Mouse (Mus musculus): ENCODE results near the gene Tnnc1. TPM values are rescaled to one million over a fixed set of nuclear protein-coding genes. Genes with fewer than 3 reads are reported as not detected.

The Tnnc1 gene
- total RNA-seq, 2 experiments from 2014 or later = 5,748 to 6,764 TPM

- DNase-seq = no peak
These were observed 5.8 kb downstream of the Tnnc1 start for GRCm38 (mm10) chr14:31213868-31214267.

- no peak for DNase-seq
These were observed 6.6 kb downstream of the Tnnc1 start for GRCm38 (mm10) chr14:31214684-31215083.

GRCm38 (mm10) chr14:31215157-31216002 lies 7.3 kb downstream of the Tnnc1 start:
- DNase-seq = peak; percentile 70 to 84

- no peak for DNase-seq
These were observed 8.7 kb downstream of the Tnnc1 start, which contains the start of gene Nisch for GRCm38 (mm10) chr14:31216846-31217245. Gene Nisch (minus strand): TSS chr14:31216946.

GRCm38 (mm10) chr14:31217666-31218065 lies 9.6 kb downstream of the Tnnc1 start, which contains the start of gene Sema3g:
Gene Sema3g (plus strand): TSS chr14:31217860.
- DNase-seq = peak; percentile 61 to 70

- DNase-seq = peak in 1 of 2 experiments; percentile 59
These were observed 18.9 kb downstream of the Tnnc1 start for GRCm38 (mm10) chr14:31226978-31227377.

- DNase-seq = no peak
These were observed 20.1 kb downstream of the Tnnc1 start for GRCm38 (mm10) chr14:31228234-31228633.

- DNase-seq = no peak
These were observed 22.3 kb downstream of the Tnnc1 start for GRCm38 (mm10) chr14:31230442-31230841.

- peak; percentile 45 to 55 for DNase-seq
These were observed 24.4 kb downstream of the Tnnc1 start for GRCm38 (mm10) chr14:31232404-31233069.

GRCm38 (mm10) chr14:31233070-31233995 lies 25.2 kb downstream of the Tnnc1 start:
- peak; percentile 47 to 79 for DNase-seq

GRCm38 (mm10) chr14:31233996-31234591 lies 26.0 kb downstream of the Tnnc1 start:
- DNase-seq = peak; percentile 85 to 94

GRCm38 (mm10) chr14:31237101-31237882 lies 29.2 kb downstream of the Tnnc1 start:
- DNase-seq = peak; percentile 75 to 87

- DNase-seq = no peak
These were observed 32.4 kb downstream of the Tnnc1 start for GRCm38 (mm10) chr14:31240528-31240927.

GRCm38 (mm10) chr14:31244777-31245176 lies 36.7 kb downstream of the Tnnc1 start:
- DNase-seq = no peak

GRCm38 (mm10) chr14:31245946-31246345 lies 37.8 kb downstream of the Tnnc1 start:
- DNase-seq = no peak

GRCm38 (mm10) chr14:31248396-31248795 lies 40.3 kb downstream of the Tnnc1 start:
- DNase-seq = no peak

- no peak for DNase-seq
These were observed 42.3 kb downstream of the Tnnc1 start for GRCm38 (mm10) chr14:31250222-31251083.

GRCm38 (mm10) chr14:31251084-31251604 lies 43.0 kb downstream of the Tnnc1 start, which contains the start of the genes Phf7 and Bap1:
Gene Phf7 (minus strand): TSS chr14:31251317.
Gene Bap1 (plus strand): TSS chr14:31251450.
- DNase-seq = peak; percentile 95 to 98

GRCm38 (mm10) chr14:31251626-31252025 lies 43.5 kb downstream of the Tnnc1 start:
- no peak for DNase-seq
